Mouse (Mus musculus): ENCODE results near the gene Ager. TPM values are rescaled to one million over a fixed set of nuclear protein-coding genes. Genes with fewer than 3 reads are reported as not detected.

The Ager gene
- polyA plus RNA-seq, 1 experiment from 2014 or later = 0.95 TPM

- peak overlapping the region; percentile 94 for H3K9ac ChIP-seq (ENCODE audit: low read depth, low read length)
- H3K27ac ChIP-seq (ENCODE audit: low read length) = peak overlapping the region; percentile 97
- no peaks in the 10 kb centered on the region for H3K27me3 ChIP-seq (ENCODE audit: control insufficient read depth, insufficient read depth, low read depth, low read length)
- peaks cover 40% of the 10 kb centered on the region for H3K4me1 ChIP-seq (ENCODE audit: control insufficient read depth, insufficient read depth, low read length)
- no peaks in the 10 kb centered on the region for H3K9me3 ChIP-seq (replicated peaks; ENCODE audit: control insufficient read depth, low read length, poor library complexity, severe bottlenecking)
- peak; percentile 16; the same call in 1 of the 2 replicates for ATAC-seq
- peak overlapping the region; percentile 80 for H3K4me2 ChIP-seq (ENCODE audit: low read length)
- H3K4me3 ChIP-seq (ENCODE audit: low read depth, low read length) = peak overlapping the region; percentile 69
- H3K36me3 ChIP-seq (ENCODE audit: control insufficient read depth, insufficient read depth, low read length) = peaks cover 15% of the 10 kb centered on the region
- WGBS = 2% methylated on average over 31 of the region's 32 CpGs
Observed at GRCm38 (mm10) chr17:34592581-34593549, 4.8 kb upstream of the Ager start.

- no peak for ATAC-seq
- Histone ChIP-seq H3K4me1 (ENCODE audit: control insufficient read depth, insufficient read depth, low read length) (peaks cover 32% of the 10 kb centered on the region), H3K27me3 (ENCODE audit: control insufficient read depth, insufficient read depth, low read depth, low read length) (no peaks in the 10 kb centered on the region), H3K4me3 (ENCODE audit: low read depth, low read length) (peak overlapping the region; percentile 69), H3K9me3 (replicated peaks; ENCODE audit: control insufficient read depth, low read length, poor library complexity, severe bottlenecking) (no peaks in the 10 kb centered on the region), H3K4me2 (ENCODE audit: low read length) (peak overlapping the region; percentile 80), H3K27ac (ENCODE audit: low read length) (peak overlapping the region; percentile 97), H3K36me3 (ENCODE audit: control insufficient read depth, insufficient read depth, low read length) (peaks cover 15% of the 10 kb centered on the region), H3K9ac (ENCODE audit: low read depth, low read length) (peak overlapping the region; percentile 94)
- WGBS = 43% methylated on average over 32 of the region's 34 CpGs
Observed at GRCm38 (mm10) chr17:34593752-34594525, 3.7 kb upstream of the Ager start.

- WGBS = 77% methylated on average over 8 of the region's 8 CpGs
- Histone ChIP-seq H3K4me2 (ENCODE audit: low read length) (no peak overlapping the region), H3K36me3 (ENCODE audit: control insufficient read depth, insufficient read depth, low read length) (peaks cover 21% of the 10 kb centered on the region), H3K9me3 (replicated peaks; ENCODE audit: control insufficient read depth, low read length, poor library complexity, severe bottlenecking) (no peaks in the 10 kb centered on the region), H3K9ac (ENCODE audit: low read depth, low read length) (no peak overlapping the region), H3K27me3 (ENCODE audit: control insufficient read depth, insufficient read depth, low read depth, low read length) (no peaks in the 10 kb centered on the region), H3K27ac (ENCODE audit: low read length) (no peak overlapping the region), H3K4me1 (ENCODE audit: control insufficient read depth, insufficient read depth, low read length) (peaks cover 23% of the 10 kb centered on the region), H3K4me3 (ENCODE audit: low read depth, low read length) (no peak overlapping the region)
- ATAC-seq = no peak
Observed at GRCm38 (mm10) chr17:34596098-34596497, 1.6 kb upstream of the Ager start.

- WGBS = 76% methylated on average over 9 of the region's 9 CpGs
- Histone ChIP-seq H3K9me3 (replicated peaks; ENCODE audit: control insufficient read depth, low read length, poor library complexity, severe bottlenecking) (no peaks in the 10 kb centered on the region), H3K9ac (ENCODE audit: low read depth, low read length) (no peak overlapping the region), H3K4me1 (ENCODE audit: control insufficient read depth, insufficient read depth, low read length) (peaks cover 12% of the 10 kb centered on the region), H3K27me3 (ENCODE audit: control insufficient read depth, insufficient read depth, low read depth, low read length) (no peaks in the 10 kb centered on the region), H3K27ac (ENCODE audit: low read length) (no peak overlapping the region), H3K4me2 (ENCODE audit: low read length) (no peak overlapping the region), H3K4me3 (ENCODE audit: low read depth, low read length) (no peak overlapping the region), H3K36me3 (ENCODE audit: control insufficient read depth, insufficient read depth, low read length) (peaks cover 18% of the 10 kb centered on the region)
- ATAC-seq = no peak
Observed at GRCm38 (mm10) chr17:34599891-34600290, 2.2 kb downstream of the Ager start.

GRCm38 (mm10) chr17:34601796-34602195, 4.1 kb downstream of the Ager start:
- H3K27me3 ChIP-seq (ENCODE audit: control insufficient read depth, insufficient read depth, low read depth, low read length) = no peaks in the 10 kb centered on the region
- no peak overlapping the region for H3K4me3 ChIP-seq (ENCODE audit: low read depth, low read length)
- H3K9ac ChIP-seq (ENCODE audit: low read depth, low read length) = no peak overlapping the region
- H3K4me2 ChIP-seq (ENCODE audit: low read length) = no peak overlapping the region
- H3K27ac ChIP-seq (ENCODE audit: low read length) = no peak overlapping the region
- no peaks in the 10 kb centered on the region for H3K9me3 ChIP-seq (replicated peaks; ENCODE audit: control insufficient read depth, low read length, poor library complexity, severe bottlenecking)
- ATAC-seq = no peak
- H3K36me3 ChIP-seq (ENCODE audit: control insufficient read depth, insufficient read depth, low read length) = peaks cover 7% of the 10 kb centered on the region
- 86% methylated on average over 12 of the region's 12 CpGs for WGBS
- peaks cover 20% of the 10 kb centered on the region for H3K4me1 ChIP-seq (ENCODE audit: control insufficient read depth, insufficient read depth, low read length)

GRCm38 (mm10) chr17:34603375-34604060, 5.9 kb downstream of the Ager start, which contains the start of gene Rnf5:
TSS of gene Rnf5 (minus strand) at chr17:34603690.
- peak within 1 kb of the TSS; percentile 98 for H3K9ac ChIP-seq (ENCODE audit: low read depth, low read length)
- H3K27ac ChIP-seq (ENCODE audit: low read length) = peak within 1 kb of the TSS; percentile 85
- no peaks in the 10 kb centered on the region for H3K9me3 ChIP-seq (replicated peaks; ENCODE audit: control insufficient read depth, low read length, poor library complexity, severe bottlenecking)
- under 1% methylated on average over 30 of the region's 30 CpGs for WGBS
- H3K36me3 ChIP-seq (ENCODE audit: control insufficient read depth, insufficient read depth, low read length) = peaks cover 7% of the 10 kb centered on the region
- H3K4me1 ChIP-seq (ENCODE audit: control insufficient read depth, insufficient read depth, low read length) = peaks cover 35% of the 10 kb centered on the region
- H3K4me3 ChIP-seq (ENCODE audit: low read depth, low read length) = peak within 1 kb of the TSS; percentile 88
- peak within 1 kb of the TSS; percentile 94 for H3K4me2 ChIP-seq (ENCODE audit: low read length)
- ATAC-seq = peak; percentile 95
- H3K27me3 ChIP-seq (ENCODE audit: control insufficient read depth, insufficient read depth, low read depth, low read length) = no peaks in the 10 kb centered on the region

DNA sequence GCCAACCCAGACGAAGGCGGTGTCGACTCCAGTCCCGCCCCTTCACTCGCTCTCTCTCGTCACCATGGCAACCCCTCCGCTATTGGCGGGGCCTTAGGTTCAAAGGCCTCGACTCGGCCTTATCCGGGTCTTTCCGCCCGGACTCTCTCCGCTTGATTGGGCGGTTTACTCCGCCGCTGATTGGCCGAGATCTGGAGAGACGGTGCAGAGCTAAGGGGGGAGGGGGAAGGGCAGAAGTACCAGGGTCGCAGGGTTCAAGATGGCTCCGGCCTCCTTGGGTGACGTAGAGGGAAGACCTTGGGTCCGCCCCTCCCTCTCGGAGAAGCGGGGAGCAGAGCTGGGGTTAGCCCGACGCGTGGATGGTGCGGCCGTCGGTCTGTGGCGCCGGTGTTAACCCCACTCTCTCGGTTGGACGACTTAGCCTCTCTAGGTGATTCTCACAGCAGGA, 6.4 kb downstream of the Ager start, which contains the start of gene Agpat1:
TSS of gene Agpat1 (plus strand) at position 202 of the 448 bp plus-strand sequence.
- Histone ChIP-seq H3K36me3 (ENCODE audit: control insufficient read depth, insufficient read depth, low read length) (peaks cover 7% of the 10 kb centered on the region), H3K27ac (ENCODE audit: low read length) (peak within 1 kb of the TSS; percentile 85), H3K4me1 (ENCODE audit: control insufficient read depth, insufficient read depth, low read length) (peaks cover 40% of the 10 kb centered on the region), H3K4me2 (ENCODE audit: low read length) (peak within 1 kb of the TSS; percentile 94), H3K27me3 (ENCODE audit: control insufficient read depth, insufficient read depth, low read depth, low read length) (no peaks in the 10 kb centered on the region), H3K4me3 (ENCODE audit: low read depth, low read length) (peak within 1 kb of the TSS; percentile 88), H3K9ac (ENCODE audit: low read depth, low read length) (peak within 1 kb of the TSS; percentile 98), H3K9me3 (replicated peaks; ENCODE audit: control insufficient read depth, low read length, poor library complexity, severe bottlenecking) (no peaks in the 10 kb centered on the region)
- WGBS = 0% methylated on average over 34 of the region's 35 CpGs
- ATAC-seq = peak; percentile 89

DNA sequence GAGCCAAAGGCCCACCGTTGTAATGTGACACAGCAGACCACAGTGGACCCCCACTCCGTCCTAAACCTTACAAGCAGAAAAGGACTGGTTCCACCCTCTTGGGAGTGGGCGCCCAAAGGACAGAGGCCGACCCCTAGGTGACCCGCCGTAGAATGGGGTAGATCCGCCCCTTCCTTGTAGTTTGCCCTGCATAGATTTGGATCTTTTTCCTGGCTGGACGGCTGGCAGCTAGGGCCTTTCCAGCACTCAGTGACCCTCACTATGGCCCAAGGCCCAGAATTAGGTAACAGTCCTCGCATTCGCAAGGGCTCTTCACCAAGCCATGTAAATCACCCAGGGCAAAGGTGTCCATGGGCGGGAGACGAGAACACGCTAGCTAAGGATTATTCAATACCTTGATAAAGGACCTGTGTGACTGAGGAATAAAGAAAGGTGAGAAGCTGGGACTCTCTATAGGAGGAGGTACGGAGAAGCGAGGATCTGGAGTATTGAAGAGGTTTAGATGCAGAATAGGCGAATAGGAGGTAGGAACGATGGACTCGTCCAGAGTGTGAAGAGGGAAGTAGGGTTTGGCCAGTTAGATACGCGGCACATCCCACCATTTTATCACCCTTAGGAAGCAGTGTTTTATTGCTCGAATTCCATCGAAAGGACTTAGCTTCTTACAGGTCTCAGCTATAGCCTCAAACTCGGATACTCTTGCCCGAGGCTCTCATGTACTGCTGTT, 7.0 kb downstream of the Ager start:
- peaks cover 7% of the 10 kb centered on the region for H3K36me3 ChIP-seq (ENCODE audit: control insufficient read depth, insufficient read depth, low read length)
- no peak for ATAC-seq
- H3K9ac ChIP-seq (ENCODE audit: low read depth, low read length) = peak overlapping the region; percentile 98
- H3K4me2 ChIP-seq (ENCODE audit: low read length) = peak overlapping the region; percentile 94
- WGBS = 19% methylated on average over 24 of the region's 24 CpGs
- H3K4me1 ChIP-seq (ENCODE audit: control insufficient read depth, insufficient read depth, low read length) = peaks cover 41% of the 10 kb centered on the region
- H3K4me3 ChIP-seq (ENCODE audit: low read depth, low read length) = peak overlapping the region; percentile 88
- no peaks in the 10 kb centered on the region for H3K9me3 ChIP-seq (replicated peaks; ENCODE audit: control insufficient read depth, low read length, poor library complexity, severe bottlenecking)
- H3K27ac ChIP-seq (ENCODE audit: low read length) = peak overlapping the region; percentile 79
- no peaks in the 10 kb centered on the region for H3K27me3 ChIP-seq (ENCODE audit: control insufficient read depth, insufficient read depth, low read depth, low read length)

All from midbrain, embryonic 16.5 days (tissue).